Mouse (Mus musculus): ENCODE results near the gene Fam89a. TPM values are rescaled to one million over a fixed set of nuclear protein-coding genes. Genes with fewer than 3 reads are reported as not detected.

Fam89a gene
- polyA plus RNA-seq, 1 experiment from 2014 or later: 2.0 TPM

DNA sequence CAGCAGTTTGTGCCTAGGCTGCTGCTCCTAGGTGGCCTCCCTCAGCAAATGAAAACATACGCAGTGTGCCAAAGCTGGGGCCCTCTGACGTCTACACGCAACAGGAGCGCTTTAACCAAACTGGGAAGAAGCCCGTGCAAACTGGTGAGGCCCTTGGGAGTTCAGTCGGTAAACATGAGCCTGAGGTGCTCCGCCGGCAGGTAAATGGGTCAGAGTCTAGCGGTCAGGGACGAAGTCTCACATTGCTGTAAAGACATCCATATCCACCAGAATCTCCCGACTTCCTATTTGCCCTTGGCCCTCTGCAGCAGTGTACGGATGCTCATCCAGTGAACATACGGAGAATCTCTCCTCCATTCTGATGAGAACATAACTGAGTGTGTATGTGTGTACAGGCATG, 5.0 kb downstream of the Fam89a start:
- 75% methylated on average over 13 of the region's 13 CpGs for WGBS
- Histone ChIP-seq H3K4me1 (peaks cover 17% of the 10 kb centered on the region), H3K36me3 (peaks cover under 1% of the 10 kb centered on the region; the same call in 1 of the 2 replicates), H3K9me3 (replicated peaks) (no peaks in the 10 kb centered on the region), H3K27ac (replicated peaks) (no peak overlapping the region), H3K27me3 (ENCODE audit: low read depth, poor library complexity, severe bottlenecking) (peaks cover 30% of the 10 kb centered on the region), H3K4me3 (no peak overlapping the region)
- DNase-seq (ENCODE audit: low spot score): no peak

DNA sequence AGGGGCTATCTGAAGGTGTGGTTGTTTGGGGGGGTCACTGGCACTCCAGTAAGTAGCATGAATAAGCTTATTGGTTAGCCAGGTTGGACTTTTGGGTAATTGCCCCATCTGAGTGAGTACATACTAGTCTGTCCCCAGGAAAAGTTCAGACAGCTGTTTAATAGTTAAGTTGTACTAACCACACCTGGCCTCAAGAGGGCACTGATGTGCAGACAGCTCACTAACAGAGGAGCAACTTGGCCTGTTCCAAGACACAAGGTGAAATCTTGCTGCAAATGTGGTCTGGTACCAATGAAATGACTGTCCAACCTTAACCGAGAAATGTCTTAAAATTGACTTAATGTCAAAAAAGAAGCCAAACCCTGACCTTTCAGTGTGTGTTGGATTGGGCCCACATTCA, 12.4 kb downstream of the Fam89a start:
- Histone ChIP-seq H3K9me3 (replicated peaks) (no peaks in the 10 kb centered on the region), H3K36me3 (peaks cover 57% of the 10 kb centered on the region), H3K27ac (replicated peaks) (no peak overlapping the region), H3K4me3 (no peak overlapping the region), H3K27me3 (ENCODE audit: low read depth, poor library complexity, severe bottlenecking) (no peaks in the 10 kb centered on the region), H3K4me1 (peaks cover 5% of the 10 kb centered on the region; the same call in 1 of the 2 replicates)
- no peak for DNase-seq (ENCODE audit: low spot score)
- WGBS: 98% methylated on average over 1 of the region's 1 CpGs

DNA sequence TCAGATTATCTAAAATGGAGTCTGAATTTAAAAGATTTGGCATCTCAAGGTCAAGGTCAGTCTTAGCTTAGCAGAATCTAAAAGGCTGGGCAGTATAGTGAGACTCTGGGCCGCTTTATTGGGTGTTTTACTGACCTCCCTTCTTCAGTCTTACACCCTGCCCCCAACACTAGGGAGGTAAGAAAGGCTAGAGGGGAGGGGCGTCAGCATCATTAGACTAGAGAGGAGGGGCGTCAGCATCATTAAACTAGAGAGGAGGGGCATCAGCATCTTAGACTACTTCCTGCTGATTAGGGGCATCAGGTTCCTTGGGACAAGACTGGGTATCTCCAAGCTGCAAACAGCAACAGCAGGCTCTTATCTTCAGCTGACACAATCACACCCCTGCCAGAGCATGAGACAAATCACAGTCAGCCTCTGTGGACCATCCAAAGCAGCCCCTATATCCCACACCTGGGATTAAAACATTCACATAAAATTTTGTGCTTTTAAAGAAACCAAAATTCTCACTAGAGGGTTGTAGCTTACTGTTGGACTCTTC, 16.2 kb downstream of the Fam89a start:
- DNase-seq (ENCODE audit: low spot score): no peak
- no peaks in the 10 kb centered on the region for H3K4me1 ChIP-seq
- H3K27me3 ChIP-seq (ENCODE audit: low read depth, poor library complexity, severe bottlenecking): no peaks in the 10 kb centered on the region
- 79% methylated on average over 3 of the region's 3 CpGs for WGBS
- H3K36me3 ChIP-seq: peaks cover 82% of the 10 kb centered on the region
- H3K9me3 ChIP-seq (replicated peaks): no peaks in the 10 kb centered on the region
- no peak overlapping the region for H3K27ac ChIP-seq (replicated peaks)
- H3K4me3 ChIP-seq: no peak overlapping the region

GRCm38 (mm10) chr8:124732828-124733227, 18.8 kb downstream of the Fam89a start:
- Histone ChIP-seq H3K27ac (replicated peaks) (no peak overlapping the region), H3K36me3 (peaks cover 95% of the 10 kb centered on the region), H3K27me3 (ENCODE audit: low read depth, poor library complexity, severe bottlenecking) (no peaks in the 10 kb centered on the region), H3K9me3 (replicated peaks) (no peaks in the 10 kb centered on the region), H3K4me3 (no peak overlapping the region), H3K4me1 (no peaks in the 10 kb centered on the region)
- no peak for DNase-seq (ENCODE audit: low spot score)
- 89% methylated on average over 8 of the region's 8 CpGs for WGBS

- Histone ChIP-seq H3K27ac (replicated peaks) (no peak overlapping the region), H3K4me3 (no peak overlapping the region), H3K27me3 (ENCODE audit: low read depth, poor library complexity, severe bottlenecking) (no peaks in the 10 kb centered on the region), H3K4me1 (peaks cover 28% of the 10 kb centered on the region), H3K36me3 (peaks cover 47% of the 10 kb centered on the region), H3K9me3 (replicated peaks) (no peaks in the 10 kb centered on the region)
- no peak for DNase-seq (ENCODE audit: low spot score)
- whole genome bisulfite sequencing: 93% methylated on average over 7 of the region's 7 CpGs
These were observed 27.3 kb downstream of the Fam89a start for GRCm38 (mm10) chr8:124724301-124724700.

- peak; percentile 94 for DNase-seq (ENCODE audit: low spot score)
- WGBS: under 1% methylated on average over 55 of the region's 59 CpGs
- no peaks in the 10 kb centered on the region for H3K27me3 ChIP-seq (ENCODE audit: low read depth, poor library complexity, severe bottlenecking)
- H3K9me3 ChIP-seq (replicated peaks): no peaks in the 10 kb centered on the region
- peak within 1 kb of the TSS; percentile 91 for H3K27ac ChIP-seq (replicated peaks)
- H3K36me3 ChIP-seq: peaks cover 34% of the 10 kb centered on the region
- peak within 1 kb of the TSS; percentile 98 for H3K4me3 ChIP-seq
- H3K4me1 ChIP-seq: peaks cover 28% of the 10 kb centered on the region
These were observed 29.6 kb downstream of the Fam89a start, which contains the start of the genes Ttc13 and Arv1 for GRCm38 (mm10) chr8:124721862-124722515. Ttc13 (minus strand) TSS chr8:124721983. Arv1 (plus strand) TSS chr8:124722139.

DNA sequence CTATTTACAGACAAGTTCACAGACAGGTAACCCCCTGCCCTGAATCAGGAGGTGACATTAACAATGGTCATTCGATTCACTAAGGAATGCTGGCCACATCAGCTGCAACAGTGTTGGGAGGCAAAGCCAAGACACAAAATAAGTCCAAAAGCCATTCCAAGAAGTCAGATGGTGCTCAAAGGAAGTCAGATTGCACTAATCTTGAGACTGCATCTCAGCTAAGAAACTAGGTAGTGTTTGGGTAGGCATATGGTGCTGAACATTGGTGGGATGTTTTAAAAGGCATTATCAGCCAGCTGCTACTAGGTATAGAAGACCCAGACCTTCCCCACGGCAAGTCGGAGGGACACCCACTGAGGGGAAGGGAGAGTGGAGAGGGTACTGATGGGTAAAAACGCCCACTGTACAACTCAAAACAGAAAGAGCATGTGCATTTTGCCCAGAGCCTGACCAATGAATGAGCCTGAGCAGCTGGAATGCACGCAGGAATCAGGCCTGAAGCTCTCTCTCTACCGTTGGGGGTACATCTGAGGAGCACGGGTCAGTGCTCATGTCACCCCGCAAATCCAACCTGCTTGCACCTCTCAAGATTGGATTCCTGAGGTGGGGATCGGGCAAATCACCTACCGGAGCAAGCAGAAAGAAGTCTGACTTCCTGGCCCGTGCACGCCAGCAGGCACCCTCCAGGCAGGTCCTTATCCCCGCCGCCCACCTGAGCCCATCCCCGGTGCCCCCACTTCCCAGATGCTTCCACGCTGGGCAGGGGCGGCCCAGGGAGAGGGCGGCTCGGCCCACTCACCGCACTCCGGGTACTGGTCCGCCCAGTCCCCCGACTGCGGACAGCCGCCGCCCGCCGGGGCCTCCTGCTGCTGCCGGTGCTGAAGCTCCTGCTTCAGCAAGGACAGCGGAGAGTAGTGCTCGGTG, 30.4 kb downstream of the Fam89a start:
- H3K4me1 ChIP-seq: peaks cover 29% of the 10 kb centered on the region
- peaks cover 26% of the 10 kb centered on the region for H3K36me3 ChIP-seq
- no peaks in the 10 kb centered on the region for H3K27me3 ChIP-seq (ENCODE audit: low read depth, poor library complexity, severe bottlenecking)
- peak; percentile 20 for DNase-seq (ENCODE audit: low spot score)
- peak overlapping the region; percentile 98 for H3K4me3 ChIP-seq
- WGBS: 2% methylated on average over 31 of the region's 31 CpGs
- no peaks in the 10 kb centered on the region for H3K9me3 ChIP-seq (replicated peaks)
- H3K27ac ChIP-seq (replicated peaks): peak overlapping the region; percentile 91

DNA sequence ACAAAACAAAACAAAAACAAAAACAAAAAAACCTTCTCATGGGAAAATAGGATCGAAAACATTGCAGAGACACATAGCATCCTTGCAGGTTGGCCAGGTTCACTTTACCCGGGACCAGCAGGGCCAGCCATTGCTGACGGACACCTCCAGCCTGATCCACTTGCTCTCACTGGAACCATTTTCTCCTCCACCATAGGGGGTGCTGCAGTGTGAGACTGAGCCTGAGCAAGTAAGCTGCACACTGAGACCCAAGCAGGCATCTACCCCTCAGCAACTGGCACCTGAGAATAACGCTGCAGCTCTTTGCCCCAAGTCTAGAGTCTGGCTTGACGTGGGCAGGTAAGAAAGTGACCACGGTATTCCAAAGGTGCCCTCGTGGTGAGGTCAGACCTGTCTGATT, 31.5 kb downstream of the Fam89a start:
- no peaks in the 10 kb centered on the region for H3K27me3 ChIP-seq (ENCODE audit: low read depth, poor library complexity, severe bottlenecking)
- H3K9me3 ChIP-seq (replicated peaks): no peaks in the 10 kb centered on the region
- DNase-seq (ENCODE audit: low spot score): no peak
- H3K36me3 ChIP-seq: peaks cover 18% of the 10 kb centered on the region
- H3K4me1 ChIP-seq: peaks cover 35% of the 10 kb centered on the region
- peak overlapping the region; percentile 98 for H3K4me3 ChIP-seq
- WGBS: 79% methylated on average over 7 of the region's 7 CpGs
- no peak overlapping the region for H3K27ac ChIP-seq (replicated peaks)

- no peak overlapping the region for H3K4me3 ChIP-seq
- no peak for DNase-seq (ENCODE audit: low spot score)
- 91% methylated on average over 8 of the region's 8 CpGs for WGBS
- peaks cover 15% of the 10 kb centered on the region for H3K4me1 ChIP-seq
- no peak overlapping the region for H3K27ac ChIP-seq (replicated peaks)
- H3K36me3 ChIP-seq: peaks cover 47% of the 10 kb centered on the region
- no peaks in the 10 kb centered on the region for H3K27me3 ChIP-seq (ENCODE audit: low read depth, poor library complexity, severe bottlenecking)
- no peaks in the 10 kb centered on the region for H3K9me3 ChIP-seq (replicated peaks)
These were observed 35.9 kb downstream of the Fam89a start for GRCm38 (mm10) chr8:124715736-124716135.

GRCm38 (mm10) chr8:124713207-124713606, 38.4 kb downstream of the Fam89a start:
- H3K36me3 ChIP-seq: peaks cover 64% of the 10 kb centered on the region

DNA sequence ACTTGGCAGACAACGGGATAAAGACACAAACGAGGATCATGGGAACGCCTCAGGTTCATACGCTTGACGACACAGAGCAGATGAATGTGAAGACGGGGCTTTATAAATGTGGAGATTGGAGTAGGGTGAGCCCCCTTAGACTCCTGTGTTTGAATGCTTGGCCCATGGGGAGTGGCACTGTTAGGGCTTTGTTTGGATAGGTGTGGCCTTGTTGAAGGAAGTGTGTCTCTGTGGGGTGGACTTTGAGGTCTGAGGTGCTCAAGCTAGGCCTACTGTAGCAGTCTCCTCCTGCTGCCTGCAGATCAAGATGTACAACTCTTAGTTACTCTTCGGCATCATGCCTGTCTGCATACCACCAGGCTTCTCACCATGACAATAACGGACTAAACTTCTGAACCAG, 45.8 kb downstream of the Fam89a start:
- WGBS: 95% methylated on average over 8 of the region's 8 CpGs
- H3K36me3 ChIP-seq: peaks cover 83% of the 10 kb centered on the region
- no peaks in the 10 kb centered on the region for H3K9me3 ChIP-seq (replicated peaks)
- H3K27me3 ChIP-seq (ENCODE audit: low read depth, poor library complexity, severe bottlenecking): no peaks in the 10 kb centered on the region
- no peak for DNase-seq (ENCODE audit: low spot score)
- no peak overlapping the region for H3K4me3 ChIP-seq
- no peak overlapping the region for H3K27ac ChIP-seq (replicated peaks)
- H3K4me1 ChIP-seq: no peaks in the 10 kb centered on the region

More at GRCm38 (mm10) chr8:124713207-124713606, 38.4 kb downstream of the Fam89a start:
- Histone ChIP-seq H3K9me3 (replicated peaks) (no peaks in the 10 kb centered on the region), H3K27me3 (ENCODE audit: low read depth, poor library complexity, severe bottlenecking) (no peaks in the 10 kb centered on the region), H3K27ac (replicated peaks) (no peak overlapping the region), H3K4me1 (0 out of 2 replicates have a peak, but pooled peaks cover 7% of the 10 kb centered on the region), H3K4me3 (no peak overlapping the region)
- 94% methylated on average over 6 of the region's 6 CpGs for WGBS
- no peak for DNase-seq (ENCODE audit: low spot score)

- WGBS: 95% methylated on average over 4 of the region's 4 CpGs
- no peak overlapping the region for H3K27ac ChIP-seq (replicated peaks)
- peaks cover 85% of the 10 kb centered on the region for H3K36me3 ChIP-seq
- H3K4me1 ChIP-seq: no peaks in the 10 kb centered on the region
- H3K9me3 ChIP-seq (replicated peaks): no peaks in the 10 kb centered on the region
- H3K4me3 ChIP-seq: no peak overlapping the region
- no peaks in the 10 kb centered on the region for H3K27me3 ChIP-seq (ENCODE audit: low read depth, poor library complexity, severe bottlenecking)
- DNase-seq (ENCODE audit: low spot score): no peak
These were observed 47.3 kb downstream of the Fam89a start for GRCm38 (mm10) chr8:124704376-124704775.

All from midbrain, embryonic 10.5 days (tissue).